Mouse (Mus musculus) myocyte (in vitro differentiated cells): ENCODE data around the gene Sertad4. TPM values are rescaled to one million over a fixed set of nuclear protein-coding genes. Genes with fewer than 3 reads are reported as not detected.

Experiments used
- H3K27me3 ChIP-seq: one replicate; pipeline ENCODE4 v1.6.1; 2011; ENCODE audit not compliant: control insufficient read depth, insufficient read depth, insufficient read length
- H3K36me3 ChIP-seq: one replicate; pipeline ENCODE4 v1.6.1; 2011; ENCODE audit not compliant: control insufficient read depth, insufficient read depth
- H3K4me2 ChIP-seq: one replicate; pipeline ENCODE4 v1.6.1; 2011; ENCODE audit warnings: low read depth, control low read depth
- H3K4me3 ChIP-seq: one replicate; pipeline ENCODE4 v1.5.1; 2011; ENCODE audit warnings: mild to moderate bottlenecking, control low read depth, moderate library complexity
- H3K79me2 ChIP-seq: one replicate; pipeline ENCODE4 v1.6.1; 2011; ENCODE audit not compliant: control insufficient read depth, insufficient read depth
- H3ac ChIP-seq: one replicate; pipeline ENCODE4 v1.6.1; 2011; ENCODE audit not compliant: control insufficient read depth, insufficient read length
- CEBPB ChIP-seq: IDR thresholded peaks from 2 replicates; pipeline ENCODE4 v1.6.1; 2011; ENCODE audit warnings: mild to moderate bottlenecking, moderate library complexity; ENCODE audit not compliant: poor library complexity, insufficient read depth, severe bottlenecking
- E2F4 ChIP-seq: IDR thresholded peaks from one replicate; pipeline ENCODE4 v1.6.1; 2011; ENCODE audit warnings: mild to moderate bottlenecking, control low read depth, moderate library complexity; ENCODE audit not compliant: insufficient read depth
- MAX ChIP-seq: IDR thresholded peaks from one replicate; pipeline ENCODE4 v1.6.1; 2011; ENCODE audit warnings: low read depth, mild to moderate bottlenecking, control low read depth
- MYOD1 ChIP-seq, 3 experiments: IDR thresholded peaks; one replicate each; pipeline ENCODE4 v1.6.1; 2011; ENCODE audit warnings: control low read depth in 2 of 3, low read depth in 2 of 3, mild to moderate bottlenecking in 2 of 3, moderate library complexity in 1 of 3; ENCODE audit not compliant: insufficient read length in 2 of 3, control insufficient read depth in 1 of 3
- MYOG ChIP-seq, 3 experiments: IDR thresholded peaks; one replicate each; pipeline ENCODE4 v1.6.1; 2011; ENCODE audit warnings: control low read depth in 2 of 3, low read depth in 2 of 3, mild to moderate bottlenecking in 2 of 3; ENCODE audit not compliant: insufficient read length in 2 of 3, control insufficient read depth in 1 of 3, insufficient read depth in 1 of 3
- POLR2A ChIP-seq: IDR thresholded peaks from one replicate; pipeline ENCODE4 v1.6.1; 2011; ENCODE audit warnings: low read depth, mild to moderate bottlenecking, control low read depth, moderate library complexity; ENCODE audit not compliant: insufficient read length
- POLR2AphosphoS2 ChIP-seq: IDR thresholded peaks from one replicate; pipeline ENCODE4 v1.6.1; 2011; ENCODE audit warnings: low read depth, control low read depth; ENCODE audit not compliant: insufficient read length
- REST ChIP-seq: IDR thresholded peaks from one replicate; pipeline ENCODE4 v1.6.1; 2011; ENCODE audit warnings: mild to moderate bottlenecking, control low read depth, moderate library complexity; ENCODE audit not compliant: insufficient read depth, insufficient read length
- SRF ChIP-seq: IDR thresholded peaks from one replicate; pipeline ENCODE4 v1.6.1; 2011; ENCODE audit warnings: low read depth; ENCODE audit not compliant: control insufficient read depth, insufficient read length
- TCF12 ChIP-seq: IDR thresholded peaks from one replicate; pipeline ENCODE4 v1.6.1; 2011; ENCODE audit warnings: mild to moderate bottlenecking, control low read depth; ENCODE audit not compliant: poor library complexity, insufficient read depth, severe bottlenecking
- TCF3 ChIP-seq: IDR thresholded peaks from one replicate; pipeline ENCODE4 v1.6.1; 2011; ENCODE audit warnings: low read depth, control low read depth; ENCODE audit not compliant: insufficient read length
- USF1 ChIP-seq: IDR thresholded peaks from one replicate; pipeline ENCODE4 v1.6.1; 2011; ENCODE audit warnings: low read depth, mild to moderate bottlenecking, control low read depth, moderate library complexity
- polyA plus RNA-seq: library from polyadenylated mRNA; unstranded; fragments of >200 nt; fragmentation: generic; extraction: Trizol; gene quantifications from one replicate; pipeline ENCODE4 v1.2.1, GENCODE M21; 2012; ENCODE audit warnings: missing spikeins

The Sertad4 gene
- polyA plus RNA-seq, 1 experiment: 21.3 TPM

DNA sequence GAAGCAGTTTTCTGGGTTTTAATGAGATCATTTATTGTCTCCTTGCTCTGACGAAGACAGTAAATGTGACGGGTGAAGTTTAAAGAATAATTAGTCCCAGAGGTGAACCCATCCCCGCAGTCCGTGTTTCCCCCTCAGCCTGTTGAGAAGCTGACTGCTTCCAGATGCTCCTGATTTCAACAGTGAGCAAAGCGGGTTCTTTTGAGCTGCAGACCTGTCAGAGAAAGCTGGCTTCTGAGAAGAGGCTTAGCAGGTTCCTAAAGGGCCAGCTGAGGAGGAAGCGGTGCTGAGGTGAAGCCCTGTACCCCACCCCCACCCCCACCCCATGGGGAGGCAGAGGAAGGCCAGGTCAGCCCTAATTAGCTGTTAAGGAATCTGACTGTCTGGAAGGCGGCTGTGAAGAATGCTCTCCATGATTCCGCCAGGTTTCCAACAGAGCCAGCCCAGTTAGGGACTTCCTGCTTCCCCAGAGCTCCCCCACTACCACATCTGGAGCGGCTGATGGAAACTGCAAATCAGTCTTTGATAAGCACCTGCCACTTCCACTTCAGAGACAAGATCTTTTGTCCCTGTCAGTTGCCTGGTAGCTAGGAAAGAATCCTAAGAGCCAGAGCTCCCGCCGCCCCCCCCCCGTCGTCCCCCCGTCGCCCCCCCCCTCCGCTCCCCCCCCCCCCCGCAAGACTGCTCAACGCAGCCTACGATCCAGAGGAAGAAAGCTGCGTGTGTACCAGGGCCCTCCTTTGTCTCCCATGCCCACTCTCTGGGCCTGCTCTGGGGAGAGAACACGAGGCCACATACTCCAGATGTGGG is 59.1 kb downstream of the Sertad4 start:
- Histone ChIP-seq H3ac (no peak overlapping the region), H3K4me3 (no peak overlapping the region), H3K4me2 (no peak overlapping the region), H3K27me3 (no peaks in the 10 kb centered on the region), H3K79me2 (no peaks in the 10 kb centered on the region), H3K36me3 (no peaks in the 10 kb centered on the region)
- TF ChIP-seq POLR2AphosphoS2 (no peak), MYOD1 (IDR thresholded peaks at IDR 0.05; ENCODE audit: control insufficient read depth in 1 of 3, insufficient read length in 2 of 3, low read depth in 2 of 3) (no peak), TCF12 (no peak), POLR2A (no peak), E2F4 (no peak), CEBPB (no peak), TCF3 (no peak), REST (no peak), SRF (no peak)

- TF ChIP-seq USF1: no peak
- no peak for TF ChIP-seq MYOD1 (IDR thresholded peaks at IDR 0.05; ENCODE audit: control insufficient read depth in 1 of 3, insufficient read length in 2 of 3, low read depth in 2 of 3)
- no peak for TF ChIP-seq TCF12
- no peak for TF ChIP-seq TCF3
- no peak for TF ChIP-seq MAX
- no peak for TF ChIP-seq POLR2A
- TF ChIP-seq E2F4: no peak
- TF ChIP-seq POLR2AphosphoS2: no peak
- TF ChIP-seq CEBPB: no peak
- no peak for TF ChIP-seq SRF
- no peak for TF ChIP-seq MYOG (IDR thresholded peaks at IDR 0.05; ENCODE audit: control insufficient read depth in 1 of 3, insufficient read depth in 1 of 3, insufficient read length in 2 of 3, low read depth in 2 of 3)
- TF ChIP-seq REST: no peak
- H3ac ChIP-seq: no peak overlapping the region
- H3K36me3 ChIP-seq: no peaks in the 10 kb centered on the region
- H3K4me3 ChIP-seq: no peak overlapping the region
- H3K79me2 ChIP-seq: no peaks in the 10 kb centered on the region
- no peak overlapping the region for H3K4me2 ChIP-seq
- H3K27me3 ChIP-seq: no peaks in the 10 kb centered on the region
These were observed 60.4 kb downstream of the Sertad4 start for GRCm38 (mm10) chr1:192794957-192795745.

Other genes with a start within 250 kb of the Sertad4 start
- 4.4 TPM for gene Hhat, start 84.5 kb downstream of the Sertad4 start, polyA plus RNA-seq
- gene Syt14, start 180.0 kb upstream of the Sertad4 start, polyA plus RNA-seq: not detected